24 mouse cellular contexts compared by ENCODE assay signal in the genomic region with DNA sequence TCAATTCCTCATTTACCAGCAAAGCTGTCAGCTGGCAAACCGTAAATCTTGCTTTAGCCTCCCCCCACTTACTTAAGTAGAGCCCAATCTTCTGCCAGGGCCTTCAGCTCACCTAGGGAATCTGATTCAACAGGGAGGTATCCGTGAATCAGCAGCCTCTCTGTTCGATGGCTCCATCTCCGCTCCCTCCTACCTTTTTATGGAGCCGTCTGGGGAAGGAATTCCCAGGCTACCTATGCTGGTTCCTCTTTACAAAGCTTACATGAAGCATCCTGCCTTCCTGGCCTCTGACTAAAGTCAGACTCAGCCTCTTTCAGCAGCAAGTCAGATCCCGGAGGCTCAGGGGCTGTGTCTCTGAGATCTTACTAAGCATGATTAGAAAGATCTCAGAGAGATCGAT.
DNase-seq lines count a peak whose midpoint lies in the region; ATAC-seq and TF ChIP-seq lines count a peak whose summit lies in the region.
"Had no signal": no experiment of that assay in that cellular context is flagged by ENCODE, and none has a peak within 500 bp of the region (broad histone marks: within the 10 kb centered on the region; RNA-seq: fewer than 3 reads in every experiment).

No protein-coding gene starts in this region.

- no peak for ATAC-seq in hindbrain, embryonic 15.5 days (ENCODE audit: low FRiP score, low read depth)
- ATAC-seq in hindbrain, embryonic 14.5 days (ENCODE audit: low FRiP score): no peak
- no peak for ATAC-seq in midbrain, embryonic 15.5 days (replicated peaks)
- ATAC-seq in midbrain, embryonic 11.5 days (ENCODE audit: low FRiP score): no peak
- ATAC-seq: inflammation-experienced regulatory T-cells, adult 6 months had no signal

- H3K9ac ChIP-seq in hindbrain, embryonic 15.5 days: no peak overlapping the region
- H3K9ac ChIP-seq in hindbrain, embryonic 14.5 days: no peak overlapping the region
- H3K9ac ChIP-seq in midbrain, embryonic 15.5 days: 0 out of 2 replicates have a peak overlapping the region, but pooled peaks have one; percentile 8
- no peak overlapping the region for H3K9ac ChIP-seq in midbrain, embryonic 11.5 days (ENCODE audit: low read length)
- H3K9ac ChIP-seq: forebrain, embryonic 15.5 days; hindbrain, embryonic 12.5 days; liver, embryonic 14.5 days had no signal

- H3K9me3 ChIP-seq in hindbrain, embryonic 15.5 days: no peaks in the 10 kb centered on the region
- no peaks in the 10 kb centered on the region for H3K9me3 ChIP-seq in hindbrain, embryonic 14.5 days (ENCODE audit: control insufficient read depth, low read length)
- H3K9me3 ChIP-seq in midbrain, embryonic 15.5 days: no peaks in the 10 kb centered on the region
- H3K9me3 ChIP-seq in midbrain, embryonic 11.5 days (ENCODE audit: control insufficient read depth, low read length): no peaks in the 10 kb centered on the region
- H3K9me3 ChIP-seq: forebrain, embryonic 10.5 days; forebrain, embryonic 15.5 days; hindbrain, embryonic 12.5 days had no signal

- no peak for TF ChIP-seq POLR2A in brain, embryonic 14.5 days (IDR thresholded peaks at IDR 0.05; ENCODE audit: borderline replicate concordance, extremely low read depth, insufficient read depth, insufficient read length, poor library complexity, severe bottlenecking)
- no peak for TF ChIP-seq POLR2A in olfactory bulb, adult 2 months (IDR thresholded peaks at IDR 0.05; ENCODE audit: insufficient read depth, low read depth, low read length)

- H3K36me3 ChIP-seq in hindbrain, embryonic 15.5 days: no peaks in the 10 kb centered on the region
- no peaks in the 10 kb centered on the region for H3K36me3 ChIP-seq in hindbrain, embryonic 14.5 days (replicated peaks; ENCODE audit: control insufficient read depth, insufficient read depth)
- H3K36me3 ChIP-seq in midbrain, embryonic 15.5 days (replicated peaks): no peaks in the 10 kb centered on the region
- H3K36me3 ChIP-seq in midbrain, embryonic 11.5 days (ENCODE audit: control insufficient read depth, insufficient read depth, low read length): no peaks in the 10 kb centered on the region
- H3K36me3 ChIP-seq: forebrain, embryonic 10.5 days; forebrain, embryonic 15.5 days; hindbrain, embryonic 12.5 days had no signal

- no peak overlapping the region for H3K4me3 ChIP-seq in hindbrain, embryonic 15.5 days
- no peak overlapping the region for H3K4me3 ChIP-seq in hindbrain, embryonic 14.5 days (replicated peaks; ENCODE audit: low read length)
- H3K4me3 ChIP-seq in midbrain, embryonic 15.5 days: no peak overlapping the region
- no peak overlapping the region for H3K4me3 ChIP-seq in midbrain, embryonic 11.5 days (ENCODE audit: low read depth, low read length)
- no peak overlapping the region for H3K4me3 ChIP-seq in olfactory bulb, adult 2 months (ENCODE audit: insufficient read depth, low read depth, low read length)
- H3K4me3 ChIP-seq: forebrain, embryonic 10.5 days; forebrain, embryonic 15.5 days; hindbrain, embryonic 12.5 days had no signal

- H3K4me1 ChIP-seq in hindbrain, embryonic 15.5 days (replicated peaks): peaks cover 14% of the 10 kb centered on the region
- peaks cover 5% of the 10 kb centered on the region; the same call in 1 of the 2 replicates for H3K4me1 ChIP-seq in hindbrain, embryonic 14.5 days (replicated peaks; ENCODE audit: control insufficient read depth, insufficient read depth, low read length)
- peaks cover 13% of the 10 kb centered on the region; the same call in 1 of the 2 replicates for H3K4me1 ChIP-seq in midbrain, embryonic 15.5 days
- H3K4me1 ChIP-seq in midbrain, embryonic 11.5 days (ENCODE audit: control insufficient read depth, insufficient read depth, low read length): no peaks in the 10 kb centered on the region
- H3K4me1 ChIP-seq in olfactory bulb, adult 2 months (ENCODE audit: control insufficient read depth, insufficient read depth, low read length): peaks cover 10% of the 10 kb centered on the region
- H3K4me1 ChIP-seq: forebrain, embryonic 10.5 days had no signal

- no peak overlapping the region for H3K4me2 ChIP-seq in hindbrain, embryonic 15.5 days
- H3K4me2 ChIP-seq in hindbrain, embryonic 14.5 days (replicated peaks): no peak overlapping the region
- no peak overlapping the region for H3K4me2 ChIP-seq in midbrain, embryonic 15.5 days
- no peak overlapping the region for H3K4me2 ChIP-seq in midbrain, embryonic 11.5 days
- H3K4me2 ChIP-seq: forebrain, embryonic 15.5 days; hindbrain, embryonic 12.5 days had no signal

- DNase-seq in hindbrain, embryonic 14.5 days (ENCODE audit: low spot score): no peak
- no peak for DNase-seq in midbrain, embryonic 11.5 days (ENCODE audit: low spot score, missing footprints)
- peak; percentile 47 for DNase-seq in brain, embryonic 14.5 days (ENCODE audit: low read depth)
- DNase-seq: adrenal gland, adult 8-10 months; B cell, adult 2 months; cerebellum, adult 8-10 months; gastrocnemius, postnatal 36 days; kidney, adult 11 months; kidney, postnatal 36 days; layer of hippocampus, postnatal 36 days; liver; lung, adult 2 months; lung, postnatal 10 days; right cerebral cortex, postnatal 4 days; thymus, postnatal 4 days had no signal

- no peaks in the 10 kb centered on the region for H3K27me3 ChIP-seq in hindbrain, embryonic 15.5 days
- no peaks in the 10 kb centered on the region for H3K27me3 ChIP-seq in hindbrain, embryonic 14.5 days (ENCODE audit: control insufficient read depth, insufficient read depth, low read length)
- no peaks in the 10 kb centered on the region for H3K27me3 ChIP-seq in midbrain, embryonic 15.5 days (replicated peaks)
- no peaks in the 10 kb centered on the region for H3K27me3 ChIP-seq in midbrain, embryonic 11.5 days (ENCODE audit: control insufficient read depth, insufficient read depth, low read length)
- H3K27me3 ChIP-seq: hindbrain, embryonic 12.5 days had no signal

- H3K27ac ChIP-seq in hindbrain, embryonic 15.5 days (replicated peaks): 0 out of 2 replicates have a peak overlapping the region, but pooled peaks have one; percentile 3
- no peak overlapping the region for H3K27ac ChIP-seq in hindbrain, embryonic 14.5 days
- no peak overlapping the region for H3K27ac ChIP-seq in midbrain, embryonic 15.5 days
- no peak overlapping the region for H3K27ac ChIP-seq in midbrain, embryonic 11.5 days (ENCODE audit: low read depth, low read length)
- 0 out of 2 replicates have a peak overlapping the region, but pooled peaks have one; percentile 14 for H3K27ac ChIP-seq in olfactory bulb, adult 2 months (ENCODE audit: insufficient read depth, low read depth, low read length)
- H3K27ac ChIP-seq: forebrain, embryonic 10.5 days; forebrain, embryonic 15.5 days; hindbrain, embryonic 12.5 days; liver, embryonic 14.5 days; macrophage had no signal

- WGBS in hindbrain, embryonic 15.5 days: 70% methylated on average over 7 of the region's 7 CpGs
- 80% methylated on average over 7 of the region's 7 CpGs for WGBS in hindbrain, embryonic 14.5 days
- WGBS in midbrain, embryonic 15.5 days: 66% methylated on average over 7 of the region's 7 CpGs
- 85% methylated on average over 7 of the region's 7 CpGs for WGBS in midbrain, embryonic 11.5 days
- WGBS in olfactory bulb, adult 2 months: 65% methylated on average over 7 of the region's 7 CpGs

- TF ChIP-seq CTCF in brain, embryonic 14.5 days (IDR thresholded peaks at IDR 0.05; ENCODE audit: borderline replicate concordance, extremely low read depth, insufficient read depth, insufficient read length): no peak
- TF ChIP-seq CTCF in olfactory bulb, adult 2 months (IDR thresholded peaks at IDR 0.05; ENCODE audit: insufficient read depth, low read depth, low read length): no peak

Comparison
In these comparisons a context has a peak if more than half of its experiments do, and no peak if none do; other contexts are left out.
1. H3K27ac ChIP-seq: peak in hindbrain, embryonic 15.5 days (single experiment) and olfactory bulb, adult 2 months (single experiment); none in hindbrain, embryonic 14.5 days (single experiment), midbrain, embryonic 15.5 days (single experiment) and midbrain, embryonic 11.5 days (single experiment).